Mouse (Mus musculus) cortical plate, adult 2 months (tissue): ENCODE data around the gene Tgfb1. TPM values are rescaled to one million over a fixed set of nuclear protein-coding genes. Genes with fewer than 3 reads are reported as not detected.

Experiments used
- H3K27ac ChIP-seq: fragments of 200-500 bp; 2 replicates; pipeline ENCODE4 v1.5.1; 2012; ENCODE audit warnings: low read length, control low read depth, inconsistent platforms; ENCODE audit not compliant: insufficient read depth
- H3K4me1 ChIP-seq: fragments of 200-500 bp; 2 replicates; pipeline ENCODE4 v1.6.1; 2011; ENCODE audit warnings: low read length; ENCODE audit not compliant: control insufficient read depth, insufficient read depth
- H3K4me3 ChIP-seq: fragments of 200-500 bp; 2 replicates; pipeline ENCODE4 v1.5.1; 2011; ENCODE audit warnings: mild to moderate bottlenecking, low read length, control low read depth; ENCODE audit not compliant: insufficient read depth
- CTCF ChIP-seq: fragments of 200-500 bp; IDR thresholded peaks from 2 replicates; pipeline ENCODE4 v1.5.1; 2011; ENCODE audit warnings: mild to moderate bottlenecking, control low read depth, low read length; ENCODE audit not compliant: insufficient read depth; ENCODE audit errors: extremely low read depth
- POLR2A ChIP-seq: fragments of 200-500 bp; IDR thresholded peaks from 2 replicates; pipeline ENCODE4 v1.6.1; 2011; ENCODE audit warnings: mild to moderate bottlenecking, low read length, control low read depth; ENCODE audit not compliant: insufficient read depth; ENCODE audit errors: extremely low read depth
- polyA plus RNA-seq: library from polyadenylated mRNA; depleted of rRNA; stranded (reverse); fragments of >200 nt; gene quantifications from 2 replicates; pipeline ENCODE4 v1.2.3, GENCODE M21; 2012; rRNA removed

Gene Tgfb1
- polyA plus RNA-seq, 1 experiment: 5.6 TPM

- no peak overlapping the region for H3K4me3 ChIP-seq
- H3K4me1 ChIP-seq: no peaks in the 10 kb centered on the region
- no peak for TF ChIP-seq CTCF
- no peak for TF ChIP-seq POLR2A
- H3K27ac ChIP-seq: no peak overlapping the region
Observed at GRCm38 (mm10) chr7:25729396-25729795, 42.6 kb downstream of the Tgfb1 start.

- no peak for TF ChIP-seq CTCF
- Histone ChIP-seq H3K4me1 (no peaks in the 10 kb centered on the region), H3K4me3 (no peak overlapping the region), H3K27ac (no peak overlapping the region)
Observed at GRCm38 (mm10) chr7:25729862-25730261, 43.1 kb downstream of the Tgfb1 start.

- TF ChIP-seq POLR2A (no peak), CTCF (no peak)
- no peaks in the 10 kb centered on the region for H3K4me1 ChIP-seq
- no peak overlapping the region for H3K4me3 ChIP-seq
- H3K27ac ChIP-seq: no peak overlapping the region
Observed at GRCm38 (mm10) chr7:25731294-25732055, 44.7 kb downstream of the Tgfb1 start.

- Histone ChIP-seq H3K4me1 (no peaks in the 10 kb centered on the region), H3K4me3 (no peak overlapping the region), H3K27ac (no peak overlapping the region)
- TF ChIP-seq POLR2A (no peak), CTCF (no peak)
Observed at GRCm38 (mm10) chr7:25734991-25735390, 48.2 kb downstream of the Tgfb1 start.

- no peak for TF ChIP-seq CTCF
- TF ChIP-seq POLR2A: no peak
- Histone ChIP-seq H3K4me3 (no peak overlapping the region), H3K4me1 (no peaks in the 10 kb centered on the region), H3K27ac (no peak overlapping the region)
Observed at GRCm38 (mm10) chr7:25736920-25737319, 50.1 kb downstream of the Tgfb1 start.

GRCm38 (mm10) chr7:25738277-25738676 lies 51.5 kb downstream of the Tgfb1 start:
- H3K4me3 ChIP-seq: no peak overlapping the region
- H3K27ac ChIP-seq: no peak overlapping the region
- TF ChIP-seq POLR2A: no peak
- no peak for TF ChIP-seq CTCF
- H3K4me1 ChIP-seq: no peaks in the 10 kb centered on the region

- Histone ChIP-seq H3K27ac (0 out of 2 replicates have a peak overlapping the region, but pooled peaks have one; percentile 40), H3K4me3 (no peak overlapping the region), H3K4me1 (peaks cover 4% of the 10 kb centered on the region; the same call in 1 of the 2 replicates)
- TF ChIP-seq CTCF (no peak), POLR2A (no peak)
Observed at GRCm38 (mm10) chr7:25746844-25747243, 60.0 kb downstream of the Tgfb1 start.

GRCm38 (mm10) chr7:25753076-25753475 lies 66.3 kb downstream of the Tgfb1 start:
- peaks cover 7% of the 10 kb centered on the region for H3K4me1 ChIP-seq
- H3K4me3 ChIP-seq: peak overlapping the region; percentile 37; the same call in 1 of the 2 replicates
- TF ChIP-seq CTCF (no peak), POLR2A (no peak)
- H3K27ac ChIP-seq: no peak overlapping the region

GRCm38 (mm10) chr7:25753643-25754438 lies 67.0 kb downstream of the Tgfb1 start:
- peak overlapping the region; percentile 37 for H3K4me3 ChIP-seq
- peaks cover 7% of the 10 kb centered on the region for H3K4me1 ChIP-seq
- TF ChIP-seq POLR2A (no peak), CTCF (no peak)
- H3K27ac ChIP-seq: peak overlapping the region; percentile 92

GRCm38 (mm10) chr7:25754439-25754737 lies 67.6 kb downstream of the Tgfb1 start:
- TF ChIP-seq CTCF (no peak), POLR2A (0 out of 2 replicates have a peak, but pooled peaks have one; percentile 11)
- H3K27ac ChIP-seq: peak overlapping the region; percentile 92
- H3K4me1 ChIP-seq: peaks cover 7% of the 10 kb centered on the region
- peak overlapping the region; percentile 37 for H3K4me3 ChIP-seq

Other genes starting within 250 kb of the Tgfb1 start
- 4.7 and 5.1 TPM in 2 replicates for gene Ceacam1, start 209.4 kb upstream of the Tgfb1 start, polyA plus RNA-seq
- gene Ceacam2, start 147.1 kb upstream of the Tgfb1 start, polyA plus RNA-seq: 0.27 and 0.38 TPM in 2 replicates
- not detected in 2 replicates for gene Erich4, start 71.1 kb upstream of the Tgfb1 start, polyA plus RNA-seq
- 76.8 and 79.1 TPM in 2 replicates for gene Dmac2, start 67.6 kb upstream of the Tgfb1 start, polyA plus RNA-seq
- 0.42 and 0.73 TPM in 2 replicates for gene B3gnt8, start 60.3 kb upstream of the Tgfb1 start, polyA plus RNA-seq
- 63.7 and 66.1 TPM in 2 replicates for gene Bckdha, start 28.0 kb upstream of the Tgfb1 start, polyA plus RNA-seq
- gene Exosc5, start 27.8 kb upstream of the Tgfb1 start, polyA plus RNA-seq: 31.3 and 31.5 TPM in 2 replicates
- 30.3 and 37.6 TPM in 2 replicates for gene Tmem91, start 11.8 kb upstream of the Tgfb1 start, polyA plus RNA-seq
- 38.8 and 42.4 TPM in 2 replicates for gene B9d2, start 6.2 kb upstream of the Tgfb1 start, polyA plus RNA-seq
- gene Ccdc97, start 32.1 kb downstream of the Tgfb1 start, polyA plus RNA-seq: 57.9 and 58.5 TPM in 2 replicates
- gene Hnrnpul1, start 67.8 kb downstream of the Tgfb1 start, polyA plus RNA-seq: 36.7 and 37.6 TPM in 2 replicates
- 33.5 and 34.4 TPM in 2 replicates for gene Axl, start 101.7 kb downstream of the Tgfb1 start, polyA plus RNA-seq
- 4.1 and 4.9 TPM in 2 replicates for gene Cyp2s1, start 129.9 kb downstream of the Tgfb1 start, polyA plus RNA-seq
- 0.04 TPM in 1 of 2 replicates, not detected in the other for gene Cyp2b10, start 210.6 kb downstream of the Tgfb1 start, polyA plus RNA-seq